Comparison of ENCODE assay signal across 8 mouse cellular contexts in genomic region chr12:98737801-98738350, GRCm38 (mm10). TPM values are rescaled to one million over a fixed set of nuclear protein-coding genes. Genes with fewer than 3 reads are reported as not detected.
A peak's percentile ranks its signal among the peaks of the same experiment; 100 is the strongest.
DNase-seq lines count a peak whose midpoint lies in the region; ATAC-seq and TF ChIP-seq lines count a peak whose summit lies in the region.

No protein-coding gene starts in this region.

- peak overlapping the region; percentile 97 for H3K27ac ChIP-seq in heart, embryonic 12.5 days (ENCODE audit: poor library complexity, severe bottlenecking)
- H3K27ac ChIP-seq in limb, embryonic 14.5 days (replicated peaks; ENCODE audit: low read depth, low read length), result peak overlapping the region; percentile 91

- H3K4me2 ChIP-seq in heart, embryonic 12.5 days, result peak overlapping the region; percentile 69
- peak overlapping the region; percentile 76 for H3K4me2 ChIP-seq in limb, embryonic 14.5 days (replicated peaks; ENCODE audit: low read depth, low read length, severe bottlenecking)

- no peaks in the 10 kb centered on the region for H3K9me3 ChIP-seq in E14TG2a.4 (ENCODE audit: low read length)
- no peaks in the 10 kb centered on the region for H3K9me3 ChIP-seq in heart, embryonic 12.5 days (replicated peaks)
- H3K9me3 ChIP-seq in limb, embryonic 14.5 days (ENCODE audit: control insufficient read depth, low read length), result no peaks in the 10 kb centered on the region

- TF ChIP-seq CTCF in E14TG2a.4 (conservative IDR thresholded peaks at IDR 0.05; ENCODE audit: low read length), result no peak

- peak overlapping the region; percentile 96 for H3K9ac ChIP-seq in heart, embryonic 12.5 days
- H3K9ac ChIP-seq in limb, embryonic 14.5 days (ENCODE audit: low read depth, low read length, severe bottlenecking), result peak overlapping the region; percentile 96

- H3K4me1 ChIP-seq in E14TG2a.4 (replicated peaks; ENCODE audit: low read depth, low read length), result peaks cover 43% of the 10 kb centered on the region
- H3K4me1 ChIP-seq in heart, embryonic 12.5 days (replicated peaks), result peaks cover 36% of the 10 kb centered on the region
- peaks cover 27% of the 10 kb centered on the region for H3K4me1 ChIP-seq in limb, embryonic 14.5 days (ENCODE audit: control insufficient read depth, insufficient read depth, low read length)

- peak overlapping the region; percentile 81 for H3K4me3 ChIP-seq in E14TG2a.4 (replicated peaks; ENCODE audit: low read length)
- H3K4me3 ChIP-seq in heart, embryonic 12.5 days, result peak overlapping the region; percentile 97
- H3K4me3 ChIP-seq in limb, embryonic 14.5 days (replicated peaks; ENCODE audit: low read length), result peak overlapping the region; percentile 77

- DNase-seq in NIH3T3 (ENCODE audit: low read depth), result peak; percentile 48
- DNase-seq in limb, embryonic 14.5 days (ENCODE audit: low spot score), result peak; percentile 20
- peak; percentile 61 for DNase-seq in retina, embryonic 14.5 days (ENCODE audit: low spot score)
- no peak for DNase-seq in cerebellum, adult 8-10 months
- no peak for DNase-seq in ovary, postnatal 10 days (ENCODE audit: low spot score)

- WGBS in heart, embryonic 12.5 days, result 12% methylated on average over 7 of the region's 7 CpGs
- WGBS in limb, embryonic 14.5 days, result 12% methylated on average over 7 of the region's 7 CpGs

- no peak for TF ChIP-seq POLR2A in limb, embryonic 14.5 days (IDR thresholded peaks at IDR 0.05; ENCODE audit: borderline replicate concordance, extremely low read depth, insufficient read depth, insufficient read length)

- no peaks in the 10 kb centered on the region for H3K36me3 ChIP-seq in E14TG2a.4 (ENCODE audit: insufficient read depth, low read length)
- peaks cover 4% of the 10 kb centered on the region for H3K36me3 ChIP-seq in heart, embryonic 12.5 days
- no peaks in the 10 kb centered on the region for H3K36me3 ChIP-seq in limb, embryonic 14.5 days (ENCODE audit: control insufficient read depth, insufficient read depth, low read length)

- ATAC-seq in heart, embryonic 12.5 days (ENCODE audit: insufficient number of reproducible peaks, low FRiP score), result 0 out of 2 replicates have a peak, but pooled peaks have one; percentile 56
- ATAC-seq in limb, embryonic 14.5 days (ENCODE audit: low FRiP score, low read depth), result peak; percentile 50
- ATAC-seq in monocyte, adult 5-6 weeks (replicated peaks; ENCODE audit: insufficient number of reproducible peaks, low FRiP score, low TSS enrichment, poor library complexity, severe bottlenecking), result no peak

- peaks cover 25% of the 10 kb centered on the region for H3K27me3 ChIP-seq in E14TG2a.4 (ENCODE audit: insufficient read depth, low read length)
- no peaks in the 10 kb centered on the region for H3K27me3 ChIP-seq in heart, embryonic 12.5 days (replicated peaks)
- no peaks in the 10 kb centered on the region for H3K27me3 ChIP-seq in limb, embryonic 14.5 days (ENCODE audit: control insufficient read depth, insufficient read depth, low read length)

RNA-seq across cellular contexts. Expression of gene Ptpn21, which starts 0.7 kb away (rescaled TPM):
- polyA plus RNA-seq in heart, embryonic 12.5 days (2016; fragmentation: Nextera tagmentation; extraction: Ambion mirVana), result 11.7 and 13.3 TPM in 2 replicates
- 13.1 and 16.7 TPM in 2 replicates for polyA plus RNA-seq in limb, embryonic 14.5 days (2012; rRNA removed)
- 9.3 and 9.9 TPM in 2 replicates for polyA plus RNA-seq in limb, embryonic 14.5 days (2014; fragmentation: Nextera tagmentation; extraction: Ambion mirVana)
- 0.57 to 4.3 TPM (median 1.2 TPM) in 3 replicates for total RNA-seq in monocyte, adult 5-6 weeks (2017)

RNA-seq across cellular contexts. Expression of gene Zc3h14, which starts 8.9 kb away (rescaled TPM):
- polyA plus RNA-seq in heart, embryonic 12.5 days (2016; fragmentation: Nextera tagmentation; extraction: Ambion mirVana), result 112 and 117 TPM in 2 replicates
- 138 and 145 TPM in 2 replicates for polyA plus RNA-seq in limb, embryonic 14.5 days (2012; rRNA removed)
- polyA plus RNA-seq in limb, embryonic 14.5 days (2014; fragmentation: Nextera tagmentation; extraction: Ambion mirVana), result 128 and 137 TPM in 2 replicates
- total RNA-seq in monocyte, adult 5-6 weeks (2017), result 54.5 to 93.2 TPM (median 92.7 TPM) in 3 replicates

Comparison
In these comparisons a context has a peak if more than half of its experiments do, and no peak if none do; other contexts are left out.
1. DNase-seq: peak in NIH3T3 (single experiment), limb, embryonic 14.5 days (single experiment) and retina, embryonic 14.5 days (single experiment); none in cerebellum, adult 8-10 months (single experiment) and ovary, postnatal 10 days (single experiment).
2. Peak in every context shown above with its lines, with median percentiles within 50 percentile points of each other: H3K4me3 ChIP-seq.